Mouse (Mus musculus): ENCODE data around the gene Chd3. TPM values are rescaled to one million over a fixed set of nuclear protein-coding genes. Genes with fewer than 3 reads are reported as not detected.
A peak's percentile ranks its signal among the peaks of the same experiment; 100 is the strongest.
"Not testable (repeated sequence)": the region's sequence is repeated elsewhere in the genome, so short reads cannot be mapped to it uniquely, and the experiment has no call there.

Gene Chd3
- total and polyA plus RNA-seq, 3 experiments = 31.9 to 92.0 (median 66.4) TPM

- H3K9me3 ChIP-seq (replicated peaks; ENCODE audit: low read length); dilution Hi-C loops (cut with MboI; ENCODE audit: extremely low pct_ligation_motif_present, extremely low pct_unique_long_range_greater_than_20kb, low sequenced_read_pairs); DNase-seq (ENCODE audit: extremely low read depth); H3K27me3 ChIP-seq (replicated peaks): not testable (repeated sequence)
- TF ChIP-seq POLR2A (IDR thresholded peaks at IDR 0.05; ENCODE audit: low read depth, low read length) = peak; percentile 24; the same call in 1 of the 2 replicates
- H3K27ac ChIP-seq (ENCODE audit: insufficient read depth, low read depth) = peak overlapping the region; percentile 63; the same call in 1 of the 2 replicates
- peak overlapping the region; percentile 63 to 96 (median 78) for H3K4me3 ChIP-seq (replicated peaks in 1 of 3; ENCODE audit: low read depth in 2 of 3, low read length in 2 of 3, poor library complexity in 1 of 3)
- H3K79me2 ChIP-seq (replicated peaks; ENCODE audit: control insufficient read depth, extremely low read depth, insufficient read depth, poor library complexity, severe bottlenecking) = peaks cover 13% of the 10 kb centered on the region
- H3K9ac ChIP-seq (ENCODE audit: insufficient read depth, low read depth) = peak overlapping the region; percentile 99
- peaks cover 0 to 12% of the 10 kb centered on the region in 2 experiments; a peak in 2 of 4 replicates for H3K4me1 ChIP-seq (ENCODE audit: control insufficient read depth in 1 of 2, insufficient read depth in 2 of 2)
- in situ Hi-C loops (cut with MboI; ENCODE audit: low pct_ligation_motif_present, low pct_unique_long_range_greater_than_20kb, low sequenced_read_pairs) = loop anchor here (5.0 kb wide), 2 partner anchors 38 to 127 kb away; no protein-coding TSS in a partner anchor
- peak overlapping the region; percentile 76 for H3K4me2 ChIP-seq (ENCODE audit: insufficient read depth, low read depth, poor library complexity, severe bottlenecking)
- peaks cover 15 to 29% of the 10 kb centered on the region in 2 experiments for H3K36me3 ChIP-seq (replicated peaks in 1 of 2; ENCODE audit: control insufficient read depth in 1 of 2, insufficient read depth in 1 of 2, low read length in 1 of 2)
Measured at GRCm38 (mm10) chr11:69394591-69395167, 25.5 kb upstream of the Chd3 start.

- Histone ChIP-seq H3K4me3 (replicated peaks in 1 of 3; ENCODE audit: low read depth in 2 of 3, low read length in 2 of 3, poor library complexity in 1 of 3) (no peak overlapping the region), H3K9ac (ENCODE audit: insufficient read depth, low read depth) (no peak overlapping the region), H3K4me2 (ENCODE audit: insufficient read depth, low read depth, poor library complexity, severe bottlenecking) (no peak overlapping the region), H3K27ac (ENCODE audit: insufficient read depth, low read depth) (no peak overlapping the region), H3K4me1 (ENCODE audit: control insufficient read depth in 1 of 2, insufficient read depth in 2 of 2) (peaks cover 0 to 5% of the 10 kb centered on the region in 2 experiments; a peak in 2 of 4 replicates), H3K9me3 (replicated peaks; ENCODE audit: low read length) (no peaks in the 10 kb centered on the region), H3K36me3 (replicated peaks in 1 of 2; ENCODE audit: control insufficient read depth in 1 of 2, insufficient read depth in 1 of 2, low read length in 1 of 2) (peaks cover 10 to 32% of the 10 kb centered on the region in 2 experiments), H3K27me3 (replicated peaks) (no peaks in the 10 kb centered on the region), H3K79me2 (replicated peaks; ENCODE audit: control insufficient read depth, extremely low read depth, insufficient read depth, poor library complexity, severe bottlenecking) (peaks cover 9% of the 10 kb centered on the region)
- TF ChIP-seq CTCF (conservative IDR thresholded peaks at IDR 0.05 in 1 of 2, IDR thresholded peaks at IDR 0.05 in 1 of 2; ENCODE audit: low read depth in 2 of 2, low read length in 2 of 2) (peak; percentile 54 to 95), SIN3A (IDR thresholded peaks at IDR 0.05; ENCODE audit: low read length) (peak; percentile 39; the same call in 1 of the 2 replicates), SMC3 (IDR thresholded peaks at IDR 0.05; ENCODE audit: low read depth, low read length) (peak; percentile 97), MAZ (IDR thresholded peaks at IDR 0.05; ENCODE audit: low read depth, low read length) (peak; percentile 55; the same call in 1 of the 2 replicates), ZNF384 (IDR thresholded peaks at IDR 0.05; ENCODE audit: low read depth, low read length) (peak; percentile 98), ZKSCAN1 (IDR thresholded peaks at IDR 0.05; ENCODE audit: borderline replicate concordance, low read depth, low read length) (no peak), NRF1 (IDR thresholded peaks at IDR 0.05; ENCODE audit: low read depth, low read length) (no peak), GABPA (IDR thresholded peaks at IDR 0.05; ENCODE audit: insufficient replicate concordance, low read depth, low read length) (no peak), POLR2AphosphoS2 (IDR thresholded peaks at IDR 0.05; ENCODE audit: low read depth, low read length) (peak; percentile 72; the same call in 1 of the 2 replicates), ZC3H11A (IDR thresholded peaks at IDR 0.05; ENCODE audit: low read depth, low read length) (peak; percentile 87), RCOR1 (conservative IDR thresholded peaks at IDR 0.05; ENCODE audit: low read depth, low read length) (no peak), UBTF (IDR thresholded peaks at IDR 0.05; ENCODE audit: low read depth, low read length) (0 out of 2 replicates have a peak, but pooled peaks have one; percentile 55), CHD1 (IDR thresholded peaks at IDR 0.05; ENCODE audit: low read depth, low read length) (no peak), IRF4 (IDR thresholded peaks at IDR 0.05; ENCODE audit: low read depth, low read length) (peak; percentile 27; the same call in 1 of the 2 replicates), RAD21 (IDR thresholded peaks at IDR 0.05; ENCODE audit: low read depth, low read length) (peak; percentile 92)
- dilution Hi-C loops (cut with MboI; ENCODE audit: extremely low pct_ligation_motif_present, extremely low pct_unique_long_range_greater_than_20kb, low sequenced_read_pairs) (no loop called here), in situ Hi-C loops (cut with MboI; ENCODE audit: low pct_ligation_motif_present, low pct_unique_long_range_greater_than_20kb, low sequenced_read_pairs) (no loop called here)
- peak; percentile 85 for DNase-seq (ENCODE audit: extremely low read depth)
Measured at GRCm38 (mm10) chr11:69390400-69391034, 21.3 kb upstream of the Chd3 start.

Data from CH12.LX (cell line).